Mouse (Mus musculus) liver, adult (tissue): ENCODE measurements around the gene Speg.

ENCODE experiments used
- GATA4 ChIP-seq: IDR thresholded peaks from 2 replicates; pipeline ENCODE4 v1.6.1; 2014; ENCODE audit warnings: mild to moderate bottlenecking, low read length; ENCODE audit not compliant: insufficient replicate concordance

Gene Speg

GRCm38 (mm10) chr1:75479635-75479989 is 104.5 kb downstream of the Speg start:
- no peak for TF ChIP-seq GATA4

GRCm38 (mm10) chr1:75480036-75480435 is 104.9 kb downstream of the Speg start:
- TF ChIP-seq GATA4, result no peak

- TF ChIP-seq GATA4, result no peak
Measured at GRCm38 (mm10) chr1:75480735-75481134, 105.6 kb downstream of the Speg start.
